Mouse (Mus musculus) cerebellum, adult 8-10 months (tissue): ENCODE data around the gene Ephb4.

Experiments used
- DNase-seq: peaks from one replicate; pipeline ENCODE4 v3.0.0; 2022

The Ephb4 gene

GRCm38 (mm10) chr5:137335066-137335465, 14.8 kb upstream of the Ephb4 start:
- no peak for DNase-seq

GRCm38 (mm10) chr5:137337190-137337589, 12.7 kb upstream of the Ephb4 start:
- no peak for DNase-seq

DNA sequence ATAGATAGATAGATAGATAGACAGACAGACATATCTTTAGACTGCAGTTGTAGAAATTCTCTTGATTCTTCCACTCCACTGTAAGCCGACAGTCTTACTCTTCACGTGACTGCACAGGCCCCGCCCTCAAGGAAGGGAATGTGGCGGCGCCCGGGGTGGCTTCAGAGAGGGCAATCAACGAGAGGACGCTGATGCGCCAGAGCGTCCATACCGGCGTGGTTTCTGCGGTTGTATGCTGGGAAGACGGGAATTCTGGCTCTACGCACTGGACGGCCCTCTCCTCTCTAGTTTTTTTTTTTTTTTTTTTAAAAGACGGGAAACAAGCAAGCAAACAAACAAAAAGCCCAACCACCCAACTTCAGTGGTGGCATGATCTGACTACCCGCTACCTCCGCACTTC, 11.7 kb upstream of the Ephb4 start:
- DNase-seq = peak; percentile 86

DNA sequence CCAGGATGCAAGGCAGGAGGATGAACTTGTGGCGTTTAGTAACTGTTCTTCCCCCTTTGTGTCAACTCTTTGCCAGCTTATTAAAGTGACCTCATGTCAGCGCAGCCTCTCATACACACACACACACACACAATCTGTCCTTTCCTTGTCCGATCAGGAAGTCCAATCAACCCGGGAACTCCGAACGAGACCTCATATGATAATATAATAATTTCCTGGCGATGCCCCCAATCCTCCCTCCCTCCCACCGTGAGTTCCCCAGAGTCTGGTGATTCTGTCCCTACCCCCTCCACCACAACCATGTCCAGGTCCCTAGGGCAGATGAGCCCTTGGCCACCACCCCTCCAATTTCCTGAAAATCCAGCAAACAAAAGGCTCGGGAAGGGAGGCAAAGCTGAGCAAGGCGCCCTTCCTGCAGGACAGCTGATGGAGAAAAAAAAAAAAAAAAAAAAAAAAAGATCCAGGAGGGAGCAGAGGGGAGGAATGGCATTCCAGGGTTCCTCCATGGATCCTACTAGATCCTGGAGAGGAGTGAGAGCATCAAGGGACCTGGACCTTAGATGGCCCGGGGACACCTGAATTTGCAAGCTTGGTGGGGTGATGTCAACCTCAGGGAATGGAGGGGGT, 11.1 kb upstream of the Ephb4 start:
- peak; percentile 48 for DNase-seq

- peak; percentile 39 for DNase-seq
These were observed 10.5 kb upstream of the Ephb4 start for GRCm38 (mm10) chr5:137339290-137339979.

- no peak for DNase-seq
These were observed 9.7 kb upstream of the Ephb4 start for GRCm38 (mm10) chr5:137340222-137340621.

- no peak for DNase-seq
These were observed 7.4 kb upstream of the Ephb4 start for GRCm38 (mm10) chr5:137342407-137343012.

GRCm38 (mm10) chr5:137343412-137343811, 6.5 kb upstream of the Ephb4 start:
- no peak for DNase-seq

- DNase-seq = no peak
These were observed 6.0 kb upstream of the Ephb4 start for GRCm38 (mm10) chr5:137343869-137344268.

- DNase-seq = no peak
These were observed 4.1 kb upstream of the Ephb4 start for GRCm38 (mm10) chr5:137345821-137346220.

DNA sequence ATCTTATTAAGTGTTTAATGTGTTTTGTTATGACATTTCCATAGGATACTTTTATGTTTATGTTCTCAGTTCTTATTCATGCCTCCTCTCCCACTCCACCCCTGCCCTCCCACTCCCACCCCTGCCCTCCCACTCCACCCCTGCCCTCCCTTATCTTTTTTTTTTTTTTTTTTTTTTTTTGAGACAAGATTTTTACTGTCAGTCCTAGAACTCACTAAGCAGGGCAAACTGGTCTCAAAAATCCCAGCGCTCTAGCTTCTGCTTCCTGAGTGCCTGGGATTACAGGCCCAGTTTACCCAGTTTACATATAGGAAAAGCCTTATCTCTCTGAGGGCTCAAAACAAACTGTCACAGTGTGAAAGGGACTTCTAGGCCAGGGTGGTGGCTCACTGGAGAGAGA, 3.5 kb upstream of the Ephb4 start:
- DNase-seq = no peak

DNA sequence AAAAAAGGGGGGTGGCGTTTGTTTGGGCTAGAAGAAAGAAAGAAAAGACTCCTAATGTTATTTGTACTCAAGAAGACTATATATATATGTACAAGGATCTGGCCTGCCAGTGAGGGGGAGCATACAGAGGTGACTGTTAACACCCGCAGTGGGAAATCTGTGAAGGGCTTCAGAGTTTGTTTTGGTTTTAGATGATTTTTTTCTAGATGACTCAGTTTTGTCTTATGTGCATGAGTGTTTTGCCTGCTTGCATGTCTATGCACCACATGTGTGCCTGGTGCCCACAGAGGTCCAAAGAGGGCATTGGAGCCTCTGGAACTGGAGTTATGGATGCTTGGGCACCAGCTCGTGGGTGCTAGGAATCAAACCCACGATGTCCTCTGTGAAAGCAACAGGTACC, 2.9 kb upstream of the Ephb4 start:
- no peak for DNase-seq

GRCm38 (mm10) chr5:137347856-137348255, 2.1 kb upstream of the Ephb4 start:
- no peak for DNase-seq

- no peak for DNase-seq
These were observed 1.2 kb upstream of the Ephb4 start for GRCm38 (mm10) chr5:137348482-137349383.

DNA sequence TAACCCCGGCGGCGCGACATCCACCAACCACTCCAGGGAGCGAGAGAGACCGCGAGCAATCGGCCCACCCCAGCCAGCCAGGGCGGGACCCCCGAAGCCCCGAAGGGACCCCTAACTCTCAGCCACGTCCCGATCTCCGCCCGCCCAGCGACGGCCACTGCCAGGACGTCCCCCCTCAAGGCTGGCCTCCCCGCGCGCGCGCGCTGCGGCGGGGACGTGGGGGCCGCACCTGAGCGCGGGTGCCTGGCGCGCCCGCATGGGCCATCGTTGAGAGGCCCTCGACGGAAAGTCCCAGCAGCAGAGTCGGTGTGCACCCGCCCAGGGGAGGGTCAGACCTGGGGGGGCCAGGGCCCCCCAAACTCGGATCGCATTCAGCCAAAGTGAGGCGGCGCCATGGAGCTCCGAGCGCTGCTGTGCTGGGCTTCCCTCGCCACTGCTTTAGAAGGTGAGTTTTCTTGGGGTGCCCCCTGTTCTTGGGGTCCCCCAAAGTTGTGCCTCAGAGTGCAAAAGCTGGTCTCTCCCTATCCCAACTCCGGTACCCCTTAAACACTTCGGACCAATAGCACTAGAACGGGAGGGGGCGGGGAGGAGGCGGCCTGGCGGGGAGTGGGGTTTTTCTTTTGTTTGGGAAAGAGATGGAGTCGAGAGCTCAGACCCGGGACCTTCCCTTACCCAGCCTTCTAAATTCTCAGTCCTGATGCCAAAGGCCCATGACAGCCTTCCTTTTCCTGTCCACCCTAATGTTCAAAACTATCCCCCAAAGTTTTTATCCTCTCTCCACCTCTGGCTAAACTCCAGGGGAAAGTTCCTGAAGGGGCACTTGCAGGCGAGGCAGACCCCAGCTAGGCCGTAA, 522 bp downstream of the Ephb4 start:
- no peak for DNase-seq

GRCm38 (mm10) chr5:137351058-137351380, 1.1 kb downstream of the Ephb4 start:
- DNase-seq = no peak

GRCm38 (mm10) chr5:137351394-137351793, 1.5 kb downstream of the Ephb4 start:
- no peak for DNase-seq

DNA sequence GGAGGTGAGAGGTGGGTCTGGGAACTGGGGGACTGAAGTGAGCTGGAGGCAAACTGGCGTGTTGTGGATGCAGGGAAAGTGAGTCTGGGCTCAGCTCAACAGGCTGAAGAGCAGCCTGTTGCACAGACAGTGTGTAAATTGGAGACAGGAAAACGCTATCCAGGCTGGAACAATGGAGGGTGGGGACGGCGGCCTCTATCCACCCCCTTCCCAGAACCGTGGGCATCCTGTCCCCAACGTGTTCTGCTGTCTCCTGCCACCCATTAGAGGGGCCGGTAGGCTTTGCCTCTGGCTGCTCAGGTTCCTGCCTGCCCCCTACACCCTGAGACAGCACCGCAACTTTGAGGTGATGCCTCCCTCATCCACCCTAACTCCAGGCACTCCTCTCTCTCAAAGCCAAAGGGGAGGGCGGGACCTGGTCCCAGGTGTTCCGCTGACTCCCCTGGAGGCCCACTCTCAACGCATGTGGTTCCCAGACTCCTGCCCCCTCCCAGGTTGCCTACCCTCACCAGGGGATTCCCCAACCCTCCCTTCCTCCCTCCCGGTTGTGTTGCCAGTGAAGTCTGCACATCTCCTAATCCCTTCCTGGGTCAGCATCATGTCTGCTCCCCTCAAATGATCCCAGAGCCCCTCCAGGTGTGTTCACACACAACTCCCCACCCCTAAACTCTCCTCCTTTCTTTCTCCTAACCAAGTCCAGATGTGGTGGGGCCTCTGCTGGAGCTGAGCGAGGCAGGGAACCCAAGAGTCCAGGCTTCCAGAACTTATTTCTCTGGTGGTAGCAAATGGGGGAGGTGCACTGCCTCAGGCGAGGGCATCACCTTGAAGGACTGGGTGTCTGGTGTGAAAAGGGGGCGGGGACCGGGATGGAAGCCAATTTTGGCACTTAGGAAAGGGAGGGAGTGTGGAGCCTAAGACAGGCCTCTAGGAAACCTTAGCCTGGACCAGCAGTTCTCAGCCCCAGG, 2.4 kb downstream of the Ephb4 start:
- no peak for DNase-seq

DNA sequence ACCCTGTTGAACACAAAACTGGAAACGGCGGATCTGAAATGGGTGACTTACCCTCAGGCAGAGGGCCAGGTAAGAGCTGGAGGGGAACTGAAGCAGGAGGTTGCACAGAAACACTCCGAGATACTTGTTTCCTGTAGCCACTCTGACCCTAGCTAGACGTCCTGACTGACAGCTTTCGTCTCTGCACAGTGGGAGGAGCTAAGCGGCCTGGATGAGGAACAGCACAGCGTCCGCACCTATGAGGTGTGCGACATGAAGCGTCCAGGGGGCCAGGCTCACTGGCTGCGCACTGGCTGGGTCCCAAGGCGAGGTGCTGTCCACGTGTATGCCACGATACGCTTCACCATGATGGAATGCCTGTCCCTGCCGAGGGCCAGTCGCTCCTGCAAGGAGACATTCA, 4.2 kb downstream of the Ephb4 start:
- DNase-seq = no peak

DNA sequence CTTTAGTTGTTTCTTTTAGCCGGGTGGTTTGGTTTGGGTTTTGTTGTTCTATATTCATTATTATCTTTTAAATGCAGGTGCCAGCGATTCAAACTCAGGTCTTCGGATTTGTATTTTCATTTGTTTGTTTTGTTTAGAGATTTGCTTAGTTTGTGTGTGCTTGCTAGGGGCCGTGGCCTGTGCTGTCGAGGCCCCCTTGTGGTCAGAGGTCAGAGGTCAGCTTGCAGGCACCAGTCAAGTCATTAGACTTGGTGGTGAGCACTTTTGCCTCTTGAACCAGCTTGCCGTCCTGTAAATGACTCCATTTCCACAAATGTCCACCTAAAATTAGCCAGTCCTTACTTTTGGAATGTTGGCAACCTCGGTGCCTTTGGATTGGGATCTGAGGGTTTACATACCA, 8.5 kb downstream of the Ephb4 start:
- no peak for DNase-seq

DNA sequence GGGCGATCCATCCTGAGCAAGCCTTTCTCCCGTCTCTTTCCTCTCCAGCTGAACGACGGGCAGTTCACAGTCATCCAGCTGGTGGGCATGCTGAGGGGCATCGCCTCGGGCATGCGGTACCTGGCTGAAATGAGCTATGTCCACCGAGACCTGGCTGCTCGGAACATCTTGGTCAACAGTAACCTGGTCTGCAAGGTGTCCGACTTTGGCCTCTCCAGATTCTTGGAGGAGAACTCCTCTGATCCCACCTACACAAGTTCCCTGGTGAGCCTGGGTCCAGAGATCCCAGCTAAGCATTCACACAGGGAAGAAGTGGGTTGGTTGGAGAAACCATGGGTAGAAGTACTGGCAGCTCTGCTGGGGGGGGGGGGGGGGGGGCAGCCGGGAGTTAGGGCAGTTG, 19.8 kb downstream of the Ephb4 start:
- no peak for DNase-seq
